Mouse (Mus musculus) MEL (cell line): ENCODE data around the gene Cavin4.

Source experiments
- CHD1 ChIP-seq: IDR thresholded peaks from 2 replicates; pipeline ENCODE4 v1.6.1; 2012; ENCODE audit warnings: low read depth, mild to moderate bottlenecking, inconsistent platforms, low read length, improper control_type of control experiment
- CTCF ChIP-seq, 3 experiments: IDR thresholded peaks in 2 of 3; conservative IDR thresholded peaks in 1 of 3; 2 replicates each; pipeline ENCODE4 v1.5.1; 2011 to 2012; ENCODE audit warnings: low read length in 3 of 3, low read depth in 2 of 3, mild to moderate bottlenecking in 2 of 3, improper control_type of control experiment in 1 of 3, inconsistent platforms in 1 of 3, mixed read lengths in 1 of 3, moderate library complexity in 1 of 3; ENCODE audit not compliant: control insufficient read depth in 1 of 3, insufficient read depth in 1 of 3, poor library complexity in 1 of 3, severe bottlenecking in 1 of 3
- GATA1 ChIP-seq: IDR thresholded peaks from 2 replicates; pipeline ENCODE4 v1.6.1; 2011; ENCODE audit warnings: low read depth, low read length, improper control_type of control experiment
- HCFC1 ChIP-seq: IDR thresholded peaks from 2 replicates; pipeline ENCODE4 v1.6.1; 2012; ENCODE audit warnings: low read depth, mild to moderate bottlenecking, inconsistent platforms, low read length, improper control_type of control experiment, moderate library complexity
- MAFK ChIP-seq: IDR thresholded peaks from 2 replicates; pipeline ENCODE4 v1.6.1; 2011; ENCODE audit warnings: low read depth, mild to moderate bottlenecking, low read length, improper control_type of control experiment, borderline replicate concordance
- MEF2A ChIP-seq: IDR thresholded peaks from 2 replicates; pipeline ENCODE4 v1.6.1; 2014; ENCODE audit warnings: low read depth, mild to moderate bottlenecking, inconsistent platforms, low read length, improper control_type of control experiment; ENCODE audit not compliant: poor library complexity, insufficient replicate concordance, severe bottlenecking; ENCODE audit errors: extremely low read depth
- POLR2A ChIP-seq, 2 experiments: IDR thresholded peaks; 2 replicates each; pipeline ENCODE4 v1.6.1; 2011 to 2012; ENCODE audit warnings: low read length in 2 of 2, mild to moderate bottlenecking in 2 of 2, control low read depth in 1 of 2, improper control_type of control experiment in 1 of 2, low read depth in 1 of 2, moderate library complexity in 1 of 2; ENCODE audit not compliant: control insufficient read depth in 1 of 2, insufficient read depth in 1 of 2, poor library complexity in 1 of 2
- POLR2AphosphoS5 ChIP-seq: IDR thresholded peaks from 2 replicates; pipeline ENCODE4 v1.6.1; 2012; ENCODE audit warnings: low read depth, borderline replicate concordance, mild to moderate bottlenecking, inconsistent platforms, low read length, moderate library complexity, mixed read lengths
- RCOR1 ChIP-seq: IDR thresholded peaks from 2 replicates; pipeline ENCODE4 v1.6.1; 2012; ENCODE audit warnings: low read depth, mild to moderate bottlenecking, inconsistent platforms, low read length, improper control_type of control experiment
- TCF12 ChIP-seq: IDR thresholded peaks from 2 replicates; pipeline ENCODE4 v1.6.1; 2014; ENCODE audit warnings: low read depth, mild to moderate bottlenecking, inconsistent platforms, low read length, improper control_type of control experiment, moderate library complexity
- USF2 ChIP-seq, 2 experiments: IDR thresholded peaks; 2 replicates each; pipeline ENCODE4 v1.6.1; 2011 to 2012; ENCODE audit warnings: improper control_type of control experiment in 2 of 2, low read length in 2 of 2, borderline replicate concordance in 1 of 2, inconsistent platforms in 1 of 2, low read depth in 1 of 2, mild to moderate bottlenecking in 1 of 2; ENCODE audit not compliant: insufficient read depth in 1 of 2
- ZKSCAN1 ChIP-seq: IDR thresholded peaks from 2 replicates; pipeline ENCODE4 v1.6.1; 2012; ENCODE audit warnings: low read depth, mild to moderate bottlenecking, inconsistent platforms, low read length, improper control_type of control experiment, moderate library complexity
- ZMIZ1 ChIP-seq: IDR thresholded peaks from 2 replicates; pipeline ENCODE4 v1.6.1; 2012; ENCODE audit warnings: low read depth, mild to moderate bottlenecking, inconsistent platforms, low read length, improper control_type of control experiment, moderate library complexity
- ZNF384 ChIP-seq: IDR thresholded peaks from 2 replicates; pipeline ENCODE4 v1.6.1; 2012; ENCODE audit warnings: low read depth, mild to moderate bottlenecking, inconsistent platforms, low read length, improper control_type of control experiment

DNA sequence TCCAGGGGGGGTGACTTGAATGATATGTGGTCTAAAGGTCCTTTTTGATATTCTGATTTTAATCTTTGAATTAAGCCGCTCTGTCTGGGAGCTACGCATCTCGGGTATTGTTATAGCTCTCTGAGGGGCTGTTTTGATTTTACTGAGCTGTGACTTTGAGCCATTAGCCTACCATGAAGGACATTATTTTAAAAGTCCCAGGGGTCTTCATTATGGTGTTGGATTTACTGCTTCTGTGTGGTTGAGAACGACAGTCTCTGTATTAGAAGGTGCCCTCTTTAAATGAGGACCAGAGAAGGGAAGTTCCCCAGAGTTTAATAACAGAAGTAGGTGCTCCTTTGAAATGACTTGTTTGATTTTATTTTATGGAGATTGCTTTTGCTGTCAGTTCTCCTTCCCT lies 9.2 kb upstream of the Cavin4 start:
- TF ChIP-seq CTCF (IDR thresholded peaks at IDR 0.05 in 2 of 3, conservative IDR thresholded peaks at IDR 0.05 in 1 of 3; ENCODE audit: control insufficient read depth in 1 of 3, insufficient read depth in 1 of 3, low read depth in 2 of 3, low read length in 3 of 3, poor library complexity in 1 of 3, severe bottlenecking in 1 of 3) (no peak), TCF12 (no peak), ZKSCAN1 (no peak), USF2 (IDR thresholded peaks at IDR 0.05; ENCODE audit: borderline replicate concordance in 1 of 2, insufficient read depth in 1 of 2, low read depth in 1 of 2, low read length in 2 of 2) (no peak), MEF2A (no peak), POLR2A (IDR thresholded peaks at IDR 0.05; ENCODE audit: control insufficient read depth in 1 of 2, insufficient read depth in 1 of 2, low read depth in 1 of 2, low read length in 2 of 2, poor library complexity in 1 of 2) (no peak), ZMIZ1 (no peak), GATA1 (no peak), CHD1 (no peak), MAFK (no peak), POLR2AphosphoS5 (no peak), ZNF384 (no peak), RCOR1 (no peak), HCFC1 (no peak)
